11 mouse cellular contexts compared by ENCODE assay signal in genomic region chr3:21356831-21357712, GRCm38 (mm10).
DNase-seq lines count a peak whose midpoint lies in the region; ATAC-seq lines count a peak whose summit lies in the region.
"Had no signal": no experiment of that assay in that cellular context is flagged by ENCODE, and none has a peak within 500 bp of the region (broad histone marks: within the 10 kb centered on the region; RNA-seq: fewer than 3 reads in every experiment).

No protein-coding gene starts in this region.

- WGBS in kidney, embryonic 15.5 days: 79% methylated on average over 6 of the region's 6 CpGs

- ATAC-seq in kidney, embryonic 15.5 days (replicated peaks; ENCODE audit: low FRiP score): no peak

- no peaks in the 10 kb centered on the region; the same call in 1 of the 2 replicates for H3K27me3 ChIP-seq in kidney, embryonic 15.5 days

- H3K9ac ChIP-seq in kidney, embryonic 15.5 days: no peak overlapping the region

- H3K4me2 ChIP-seq in kidney, embryonic 15.5 days: no peak overlapping the region

- H3K4me1 ChIP-seq in kidney, embryonic 15.5 days: no peaks in the 10 kb centered on the region

- no peak overlapping the region for H3K27ac ChIP-seq in kidney, embryonic 15.5 days
- H3K27ac ChIP-seq: gastrocnemius, adult 2 months; macrophage had no signal

- peak; percentile 59 for DNase-seq in cerebellum, adult 9-10 months
- DNase-seq in cerebellum, postnatal 36 days: no peak
- peak; percentile 31 for DNase-seq in right cerebral cortex, adult 18-20 months
- no peak for DNase-seq in right cerebral cortex, postnatal 14 days
- DNase-seq in left cerebral cortex, postnatal 25 days (ENCODE audit: low spot score in 2 of 2): peak; percentile 32 to 60
- DNase-seq in embryo, embryonic 10.5 days (ENCODE audit: low spot score): no peak
- DNase-seq in spleen, postnatal 14 days (ENCODE audit: low spot score in 2 of 2): no peak
- DNase-seq: adrenal gland, postnatal 14 days; gastrocnemius, adult 2 months had no signal

- intact Hi-C loops in left cerebral cortex, postnatal 25 days (cut with DNase I): no loop called here

- no peak overlapping the region for H3K4me3 ChIP-seq in kidney, embryonic 15.5 days (replicated peaks)
- H3K4me3 ChIP-seq: gastrocnemius, adult 2 months had no signal

- no peaks in the 10 kb centered on the region for H3K36me3 ChIP-seq in kidney, embryonic 15.5 days

- no peaks in the 10 kb centered on the region for H3K9me3 ChIP-seq in kidney, embryonic 15.5 days (replicated peaks)

Comparison
In these comparisons a context has a peak if more than half of its experiments do, and no peak if none do; other contexts are left out.
1. DNase-seq: peak in cerebellum, adult 9-10 months (single experiment), right cerebral cortex, adult 18-20 months (single experiment) and left cerebral cortex, postnatal 25 days (2 of 2); none in cerebellum, postnatal 36 days (0 of 2), right cerebral cortex, postnatal 14 days (single experiment), embryo, embryonic 10.5 days (single experiment) and spleen, postnatal 14 days (0 of 2).